Mouse (Mus musculus): ENCODE results near the gene Pglyrp2.

DNA sequence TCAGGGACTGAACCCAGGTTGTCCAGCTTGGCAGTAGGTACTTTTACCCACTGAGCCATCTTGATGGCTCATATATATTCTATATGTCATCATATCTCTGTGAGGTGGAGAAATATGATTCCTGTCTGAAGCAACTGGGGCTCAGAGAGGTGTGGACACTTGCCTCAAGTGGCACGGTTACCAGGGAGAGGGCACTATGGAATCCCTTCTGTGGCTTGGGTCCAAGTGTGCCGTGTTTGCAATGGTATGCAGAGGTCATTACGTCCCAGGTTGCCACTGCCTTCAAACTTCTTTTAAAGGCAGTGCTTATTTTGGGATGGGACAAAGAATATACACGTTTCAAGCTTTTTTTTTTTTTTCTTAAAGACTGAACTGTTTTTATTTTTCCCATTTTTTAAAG is 30.2 kb upstream of the Pglyrp2 start:
- TF ChIP-seq POLR2A (IDR thresholded peaks at IDR 0.05; ENCODE audit: borderline replicate concordance, extremely low read depth, low read depth, low read length) (no peak), CTCF (IDR thresholded peaks at IDR 0.05; ENCODE audit: insufficient read depth, low read length) (no peak)
